Mouse (Mus musculus): ENCODE measurements around the gene Abhd12. TPM values are rescaled to one million over a fixed set of nuclear protein-coding genes. Genes with fewer than 3 reads are reported as not detected.

Gene Abhd12
- polyA plus RNA-seq, 1 experiment: not detected

DNA sequence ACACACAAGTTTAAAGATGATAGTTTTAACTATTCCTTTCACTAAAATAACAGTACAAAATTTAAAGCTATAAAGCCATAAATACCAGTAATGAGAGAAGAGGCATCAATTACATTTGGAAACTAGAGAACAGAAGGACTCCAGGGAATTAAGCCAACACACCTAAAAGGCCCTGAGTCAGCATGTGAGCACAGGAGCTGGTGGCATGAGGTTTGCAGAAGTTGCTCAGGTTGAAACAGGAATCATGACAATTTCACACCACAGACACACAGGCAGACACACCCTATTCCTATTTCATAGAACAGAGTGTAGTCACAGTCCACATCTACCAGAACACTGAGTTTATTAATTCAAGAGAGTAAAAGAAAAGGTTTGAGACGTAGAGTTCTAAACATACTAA lies 30.0 kb downstream of the Abhd12 start:
- 68% methylated on average over 1 of the region's 1 CpGs for WGBS
- H3K27ac ChIP-seq (ENCODE audit: insufficient read depth, low read depth, low read length): no peak overlapping the region
- H3K4me3 ChIP-seq (ENCODE audit: insufficient read depth, low read depth, low read length): no peak overlapping the region
- TF ChIP-seq POLR2A (IDR thresholded peaks at IDR 0.05; ENCODE audit: insufficient read depth, low read depth, low read length) (no peak), CTCF (IDR thresholded peaks at IDR 0.05; ENCODE audit: insufficient read depth, low read depth, low read length) (no peak)
- peaks cover 3% of the 10 kb centered on the region; the same call in 1 of the 2 replicates for H3K4me1 ChIP-seq (ENCODE audit: control insufficient read depth, insufficient read depth, low read length)

DNA sequence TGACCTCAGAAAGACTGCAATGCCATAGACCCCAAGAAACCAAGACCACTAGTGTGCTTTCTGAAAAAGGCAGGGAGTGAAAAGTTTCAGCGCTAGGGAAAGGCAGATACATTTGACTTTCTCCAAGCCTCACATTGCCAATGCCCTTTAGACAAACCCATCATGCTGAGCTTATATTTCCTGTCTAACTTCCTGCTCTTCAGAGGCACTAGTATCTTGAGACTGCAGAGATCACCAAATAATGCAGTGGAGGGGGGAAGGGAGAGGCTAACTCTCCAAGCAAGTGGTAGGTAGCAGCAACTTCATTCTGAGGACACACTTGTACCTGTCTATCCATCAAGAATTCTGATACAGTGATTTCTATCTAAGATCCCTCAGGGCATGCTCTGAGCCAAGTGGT lies 35.1 kb downstream of the Abhd12 start:
- Histone ChIP-seq H3K4me1 (ENCODE audit: control insufficient read depth, insufficient read depth, low read length) (no peaks in the 10 kb centered on the region), H3K27ac (ENCODE audit: insufficient read depth, low read depth, low read length) (no peak overlapping the region), H3K4me3 (ENCODE audit: insufficient read depth, low read depth, low read length) (no peak overlapping the region)
- no peak for TF ChIP-seq POLR2A (IDR thresholded peaks at IDR 0.05; ENCODE audit: insufficient read depth, low read depth, low read length)
- TF ChIP-seq CTCF (IDR thresholded peaks at IDR 0.05; ENCODE audit: insufficient read depth, low read depth, low read length): no peak
- WGBS: 89% methylated on average over 1 of the region's 1 CpGs

DNA sequence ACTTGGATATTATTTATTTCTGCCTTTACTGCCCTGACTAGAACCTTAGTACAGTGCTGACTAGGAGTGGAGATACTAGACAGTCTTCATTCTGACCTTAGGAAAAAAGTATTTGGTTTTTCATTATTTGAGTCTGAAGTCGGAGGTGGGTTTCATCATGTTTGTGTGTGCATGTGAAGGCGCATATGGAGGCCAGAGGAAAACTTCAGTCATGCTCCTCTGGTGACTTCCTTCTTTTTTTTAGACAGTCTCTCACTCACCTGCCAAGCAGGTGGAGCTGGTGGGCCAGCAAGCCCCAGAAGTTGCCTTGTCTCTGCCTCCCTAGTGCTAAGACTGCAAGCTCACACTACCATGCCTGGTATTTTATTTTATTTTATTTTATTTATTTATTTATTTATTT lies 37.5 kb downstream of the Abhd12 start:
- Histone ChIP-seq H3K27ac (ENCODE audit: insufficient read depth, low read depth, low read length) (no peak overlapping the region), H3K4me1 (ENCODE audit: control insufficient read depth, insufficient read depth, low read length) (no peaks in the 10 kb centered on the region), H3K4me3 (ENCODE audit: insufficient read depth, low read depth, low read length) (no peak overlapping the region)
- WGBS: 96% methylated on average over 2 of the region's 2 CpGs
- TF ChIP-seq POLR2A (IDR thresholded peaks at IDR 0.05; ENCODE audit: insufficient read depth, low read depth, low read length) (no peak), CTCF (IDR thresholded peaks at IDR 0.05; ENCODE audit: insufficient read depth, low read depth, low read length) (no peak)

DNA sequence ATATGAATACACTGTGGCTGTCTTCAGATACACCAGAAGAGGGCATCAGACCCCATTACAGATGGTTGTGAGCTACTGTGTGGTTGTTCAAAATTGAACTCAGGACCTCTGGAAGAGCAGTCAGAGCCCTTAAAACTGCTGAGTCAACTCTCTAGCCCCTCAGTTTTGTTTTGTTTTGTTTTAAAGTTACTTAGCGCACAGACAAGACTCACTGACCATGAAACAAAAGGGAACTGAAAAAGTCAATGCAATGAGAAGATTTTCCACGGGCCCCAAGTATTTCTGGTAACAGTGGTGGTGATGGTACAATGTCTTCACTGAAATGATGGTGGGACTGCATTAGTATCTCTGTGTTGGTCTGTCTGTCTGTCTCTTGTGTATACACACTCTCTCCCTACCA lies 43.4 kb downstream of the Abhd12 start:
- TF ChIP-seq POLR2A (IDR thresholded peaks at IDR 0.05; ENCODE audit: insufficient read depth, low read depth, low read length) (no peak), CTCF (IDR thresholded peaks at IDR 0.05; ENCODE audit: insufficient read depth, low read depth, low read length) (no peak)
- no peak overlapping the region for H3K4me3 ChIP-seq (ENCODE audit: insufficient read depth, low read depth, low read length)
- H3K27ac ChIP-seq (ENCODE audit: insufficient read depth, low read depth, low read length): no peak overlapping the region
- WGBS: 86% methylated on average over 2 of the region's 2 CpGs
- H3K4me1 ChIP-seq (ENCODE audit: control insufficient read depth, insufficient read depth, low read length): peaks cover 3% of the 10 kb centered on the region; the same call in 1 of the 2 replicates

DNA sequence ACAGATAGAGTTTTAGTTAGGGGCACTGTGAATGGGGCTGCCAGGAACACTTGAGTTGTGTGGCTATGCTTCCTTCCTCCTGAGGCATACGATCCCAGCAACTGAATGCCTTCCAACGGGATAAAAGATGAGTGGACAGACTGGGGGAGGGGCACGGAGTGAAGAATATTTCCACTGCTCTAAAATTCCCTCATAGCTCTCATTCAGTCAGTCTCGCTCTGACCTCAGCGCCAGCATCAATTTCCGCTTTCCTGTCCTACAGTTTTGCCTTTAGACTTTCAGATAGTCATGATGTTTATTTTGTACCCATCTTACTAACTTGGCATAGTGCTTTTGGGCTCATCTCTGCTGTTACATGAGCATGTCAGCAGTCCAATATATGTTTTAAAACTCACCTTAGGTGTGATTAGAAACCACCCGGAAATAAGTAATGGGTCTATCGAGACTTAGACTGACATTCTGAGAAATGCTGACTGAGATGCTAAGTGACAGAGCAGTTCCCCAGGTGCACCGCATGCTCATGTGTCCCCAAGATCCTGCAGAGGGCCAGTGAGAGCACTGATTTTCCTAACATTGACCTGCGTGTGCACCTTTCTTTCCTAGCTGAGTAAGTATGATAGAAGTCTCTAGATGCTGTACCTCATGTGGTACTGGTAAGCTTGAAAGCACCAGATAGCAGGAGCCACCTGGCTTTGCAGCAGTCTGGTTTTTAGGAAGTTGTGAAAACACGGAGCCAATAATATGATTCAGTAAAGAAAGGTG lies 44.7 kb downstream of the Abhd12 start:
- H3K4me3 ChIP-seq (ENCODE audit: insufficient read depth, low read depth, low read length): no peak overlapping the region
- H3K4me1 ChIP-seq (ENCODE audit: control insufficient read depth, insufficient read depth, low read length): peaks cover 4% of the 10 kb centered on the region; the same call in 1 of the 2 replicates
- no peak overlapping the region for H3K27ac ChIP-seq (ENCODE audit: insufficient read depth, low read depth, low read length)
- TF ChIP-seq CTCF (IDR thresholded peaks at IDR 0.05; ENCODE audit: insufficient read depth, low read depth, low read length) (no peak), POLR2A (IDR thresholded peaks at IDR 0.05; ENCODE audit: insufficient read depth, low read depth, low read length) (no peak)
- 77% methylated on average over 11 of the region's 11 CpGs for WGBS

DNA sequence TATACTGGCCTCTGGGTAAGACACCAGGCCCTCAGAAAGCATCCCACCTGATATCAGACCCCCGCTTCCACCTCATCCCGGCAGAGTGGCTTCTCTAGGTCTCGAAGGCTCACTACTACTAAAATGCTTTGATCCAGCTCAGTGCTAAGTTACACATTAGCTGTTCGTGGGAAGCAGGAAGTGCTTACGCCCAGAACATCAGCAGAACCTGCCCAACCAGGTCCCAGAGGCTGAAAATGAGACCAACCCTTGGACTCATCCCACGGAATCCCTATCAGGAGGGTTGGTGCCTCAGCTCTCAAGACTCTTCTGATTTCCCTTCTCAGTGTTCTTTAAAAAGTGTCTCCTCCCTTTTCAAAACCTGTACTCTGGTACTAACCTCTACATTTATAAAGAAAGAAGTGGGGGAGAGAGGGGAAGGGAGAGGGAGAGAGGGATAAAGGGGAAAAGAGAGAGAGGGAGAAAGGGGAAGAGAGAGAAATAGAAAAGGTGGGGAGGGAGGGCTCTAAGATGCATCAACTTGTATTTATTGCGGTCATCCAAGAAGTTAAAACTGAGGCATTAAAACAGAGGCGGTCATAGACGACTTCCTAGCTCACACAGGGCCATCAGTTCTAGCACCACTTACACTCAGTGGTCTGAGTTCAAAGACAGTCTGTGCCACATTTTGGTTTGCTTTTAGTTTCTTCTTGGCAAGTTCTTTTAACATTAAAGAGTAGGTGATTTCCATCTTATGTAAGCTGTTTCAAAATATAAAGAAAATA lies 45.6 kb downstream of the Abhd12 start:
- no peak for TF ChIP-seq CTCF (IDR thresholded peaks at IDR 0.05; ENCODE audit: insufficient read depth, low read depth, low read length)
- TF ChIP-seq POLR2A (IDR thresholded peaks at IDR 0.05; ENCODE audit: insufficient read depth, low read depth, low read length): no peak
- 88% methylated on average over 9 of the region's 9 CpGs for WGBS
- Histone ChIP-seq H3K4me1 (ENCODE audit: control insufficient read depth, insufficient read depth, low read length) (peaks cover 6% of the 10 kb centered on the region; the same call in 1 of the 2 replicates), H3K27ac (ENCODE audit: insufficient read depth, low read depth, low read length) (no peak overlapping the region), H3K4me3 (ENCODE audit: insufficient read depth, low read depth, low read length) (no peak overlapping the region)

DNA sequence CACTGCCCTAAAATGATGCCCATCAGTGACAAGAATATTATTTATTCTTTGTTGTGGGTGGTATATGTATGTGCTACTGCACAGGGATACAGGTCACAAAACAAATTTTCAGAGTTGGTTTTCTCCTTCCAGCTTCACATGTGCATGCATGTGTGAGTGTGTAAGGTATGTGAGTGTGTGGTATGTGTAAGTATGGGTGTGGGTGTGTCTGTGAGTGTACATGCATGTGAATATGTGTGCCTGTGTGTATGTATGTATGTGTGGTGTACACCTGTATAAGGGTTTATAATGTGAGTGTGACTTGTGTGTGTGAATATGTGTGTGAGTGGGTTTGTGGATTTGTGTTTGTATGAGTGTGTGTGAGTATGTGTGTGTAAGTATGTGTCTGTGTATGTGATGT lies 49.4 kb downstream of the Abhd12 start:
- Histone ChIP-seq H3K4me3 (ENCODE audit: insufficient read depth, low read depth, low read length) (no peak overlapping the region), H3K4me1 (ENCODE audit: control insufficient read depth, insufficient read depth, low read length) (peaks cover 6% of the 10 kb centered on the region; the same call in 1 of the 2 replicates), H3K27ac (ENCODE audit: insufficient read depth, low read depth, low read length) (no peak overlapping the region)
- no peak for TF ChIP-seq CTCF (IDR thresholded peaks at IDR 0.05; ENCODE audit: insufficient read depth, low read depth, low read length)
- no peak for TF ChIP-seq POLR2A (IDR thresholded peaks at IDR 0.05; ENCODE audit: insufficient read depth, low read depth, low read length)

DNA sequence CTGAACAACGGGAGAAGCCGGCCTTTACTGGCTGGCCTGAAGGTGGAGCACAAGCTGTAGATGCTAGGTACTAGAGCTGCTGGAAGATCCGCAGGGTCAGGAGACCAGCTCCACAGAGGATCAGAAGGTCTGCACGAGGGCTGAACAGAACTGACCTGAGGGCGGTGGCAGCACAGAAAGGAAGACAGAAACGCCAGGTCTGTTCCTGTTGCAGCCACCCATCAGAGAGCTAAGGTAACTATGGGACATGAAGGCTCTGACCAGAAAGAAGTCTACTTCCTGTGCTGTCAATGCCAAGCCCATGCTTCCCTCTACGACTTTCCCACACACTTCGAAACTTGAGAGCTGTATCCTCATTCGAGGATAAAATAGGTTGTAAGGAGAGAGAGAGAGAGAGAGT lies 53.3 kb downstream of the Abhd12 start:
- H3K4me1 ChIP-seq (ENCODE audit: control insufficient read depth, insufficient read depth, low read length): peaks cover 6% of the 10 kb centered on the region; the same call in 1 of the 2 replicates
- H3K27ac ChIP-seq (ENCODE audit: insufficient read depth, low read depth, low read length): no peak overlapping the region
- H3K4me3 ChIP-seq (ENCODE audit: insufficient read depth, low read depth, low read length): no peak overlapping the region
- TF ChIP-seq CTCF (IDR thresholded peaks at IDR 0.05; ENCODE audit: insufficient read depth, low read depth, low read length) (no peak), POLR2A (IDR thresholded peaks at IDR 0.05; ENCODE audit: insufficient read depth, low read depth, low read length) (no peak)
- 68% methylated on average over 9 of the region's 9 CpGs for WGBS

DNA sequence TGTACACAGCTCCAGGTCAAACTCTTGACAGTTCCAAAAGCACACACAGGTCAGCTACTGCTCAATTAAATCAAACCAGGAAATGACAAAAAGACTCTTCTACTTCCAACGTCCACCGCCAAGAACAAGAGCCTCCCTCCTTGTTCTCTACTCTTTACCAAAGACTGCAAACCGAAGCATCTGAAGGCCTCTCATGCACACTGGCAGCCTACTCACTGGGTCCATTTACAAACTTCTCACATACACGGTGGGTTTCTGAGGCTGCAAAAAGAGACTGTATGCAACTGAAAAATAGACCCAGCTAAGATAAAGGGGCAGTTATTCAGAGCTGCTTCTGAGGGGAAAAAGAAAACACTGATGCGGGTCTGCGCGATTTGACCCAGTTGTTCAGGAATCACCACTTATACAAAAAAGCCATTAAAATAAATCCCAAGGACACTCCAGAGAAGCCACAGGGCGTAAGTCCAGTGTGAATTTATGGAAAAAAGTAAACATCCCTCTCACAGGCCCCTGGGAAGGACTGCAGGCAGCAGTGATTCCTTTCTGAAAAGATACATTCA lies 57.0 kb downstream of the Abhd12 start:
- peaks cover 12% of the 10 kb centered on the region for H3K4me1 ChIP-seq (ENCODE audit: control insufficient read depth, insufficient read depth, low read length)
- TF ChIP-seq CTCF (IDR thresholded peaks at IDR 0.05; ENCODE audit: insufficient read depth, low read depth, low read length): no peak
- no peak for TF ChIP-seq POLR2A (IDR thresholded peaks at IDR 0.05; ENCODE audit: insufficient read depth, low read depth, low read length)
- 52% methylated on average over 8 of the region's 8 CpGs for WGBS
- H3K27ac ChIP-seq (ENCODE audit: insufficient read depth, low read depth, low read length): no peak overlapping the region
- no peak overlapping the region for H3K4me3 ChIP-seq (ENCODE audit: insufficient read depth, low read depth, low read length)
